Mouse (Mus musculus) embryonic facial prominence, embryonic 11.5 days (tissue): ENCODE results near the gene Eif5. TPM values are rescaled to one million over a fixed set of nuclear protein-coding genes. Genes with fewer than 3 reads are reported as not detected.

Source experiments
- ATAC-seq: fragments of 200-750 bp; cut with Nextera tagmentation; replicated peaks from 2 replicates; pipeline ENCODE4 v1.8.0; 2017; ENCODE audit warnings: low read depth; ENCODE audit not compliant: insufficient number of reproducible peaks, low FRiP score, low TSS enrichment
- DNase-seq: peaks from one replicate; pipeline ENCODE4 v3.0.0-alpha.2; 2015; ENCODE audit warnings: low spot score
- H3K27ac ChIP-seq: fragments of 300-500 bp; sonication (generic); replicated peaks from 2 replicates; pipeline ENCODE4 v1.5.1; 2014; ENCODE audit warnings: mild to moderate bottlenecking, low read depth, low read length, control low read depth
- H3K27me3 ChIP-seq: fragments of 300-500 bp; sonication (generic); 2 replicates; pipeline ENCODE4 v1.6.1; 2014; ENCODE audit warnings: mild to moderate bottlenecking, low read length, moderate library complexity, mixed read lengths; ENCODE audit not compliant: control insufficient read depth, insufficient read depth
- H3K36me3 ChIP-seq: fragments of 300-500 bp; sonication (generic); replicated peaks from 2 replicates; pipeline ENCODE4 v1.6.1; 2014; ENCODE audit warnings: low read depth, mild to moderate bottlenecking, low read length, moderate library complexity, mixed read lengths; ENCODE audit not compliant: control insufficient read depth, insufficient read depth
- H3K4me1 ChIP-seq: fragments of 300-500 bp; sonication (generic); 2 replicates; pipeline ENCODE4 v1.6.1; 2014; ENCODE audit warnings: low read length, mixed read lengths; ENCODE audit not compliant: control insufficient read depth, insufficient read depth
- H3K4me2 ChIP-seq: fragments of 300-500 bp; sonication (generic); 2 replicates; pipeline ENCODE4 v1.6.1; 2014; ENCODE audit warnings: low read depth, mild to moderate bottlenecking, control low read depth, low read length, moderate library complexity
- H3K4me3 ChIP-seq: fragments of 300-500 bp; sonication (generic); 2 replicates; pipeline ENCODE4 v1.5.1; 2014; ENCODE audit warnings: low read depth, low read length, control low read depth
- H3K9ac ChIP-seq: fragments of 300-500 bp; sonication (generic); replicated peaks from 2 replicates; pipeline ENCODE4 v1.6.1; 2014; ENCODE audit warnings: mild to moderate bottlenecking, control low read depth, low read length
- H3K9me3 ChIP-seq: fragments of 300-500 bp; sonication (generic); replicated peaks from 2 replicates; pipeline ENCODE4 v1.6.1; 2016; ENCODE audit warnings: mild to moderate bottlenecking, low read length, inconsistent platforms, mixed read lengths; ENCODE audit not compliant: control insufficient read depth
- WGBS: fragments of 180-500 bp; shearing (Covaris S2); extraction: QIAGEN DNeasy Blood & Tissue Kit; methylation state at CpG from one replicate; pipeline ENCODE4 v1.1.7; 2014; 5-methylcytosine and 5-hydroxymethylcytosine counted together
- polyA plus RNA-seq: library from polyadenylated mRNA; unstranded; fragments of >200 nt; fragmentation: Nextera tagmentation; extraction: Ambion mirVana; gene quantifications from 2 replicates; pipeline ENCODE4 v1.2.1, GENCODE M21; 2014

Gene Eif5
- polyA plus RNA-seq, 1 experiment from 2014 or later, result 721 TPM

DNA sequence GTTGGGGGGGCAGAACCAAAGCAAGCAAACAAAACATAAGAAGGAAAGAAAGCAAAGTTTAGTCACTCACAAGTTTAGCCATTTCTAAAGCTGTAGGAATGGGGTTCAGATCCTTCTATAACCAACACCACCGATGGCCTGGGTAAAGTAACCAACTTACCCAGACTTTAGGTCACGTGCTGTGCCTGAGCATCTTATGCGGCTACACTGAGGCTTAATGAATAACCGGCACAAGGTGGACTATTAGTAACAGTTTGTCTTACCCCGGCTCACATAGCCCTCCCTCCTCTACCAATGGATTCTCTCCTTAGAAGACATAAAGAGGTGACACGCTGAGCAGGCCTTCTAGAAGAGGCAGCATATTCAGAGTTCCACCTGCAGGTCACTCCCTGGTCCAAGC lies 35.5 kb downstream of the Eif5 start:
- Histone ChIP-seq H3K9ac (peak overlapping the region; percentile 50), H3K4me2 (peak overlapping the region; percentile 51), H3K36me3 (no peaks in the 10 kb centered on the region), H3K4me1 (no peaks in the 10 kb centered on the region; the same call in 1 of the 2 replicates), H3K27ac (no peak overlapping the region), H3K27me3 (no peaks in the 10 kb centered on the region), H3K9me3 (no peaks in the 10 kb centered on the region), H3K4me3 (peak overlapping the region; percentile 99)
- ATAC-seq (no peak), DNase-seq (no peak)
- WGBS, result 48% methylated on average over 6 of the region's 6 CpGs

DNA sequence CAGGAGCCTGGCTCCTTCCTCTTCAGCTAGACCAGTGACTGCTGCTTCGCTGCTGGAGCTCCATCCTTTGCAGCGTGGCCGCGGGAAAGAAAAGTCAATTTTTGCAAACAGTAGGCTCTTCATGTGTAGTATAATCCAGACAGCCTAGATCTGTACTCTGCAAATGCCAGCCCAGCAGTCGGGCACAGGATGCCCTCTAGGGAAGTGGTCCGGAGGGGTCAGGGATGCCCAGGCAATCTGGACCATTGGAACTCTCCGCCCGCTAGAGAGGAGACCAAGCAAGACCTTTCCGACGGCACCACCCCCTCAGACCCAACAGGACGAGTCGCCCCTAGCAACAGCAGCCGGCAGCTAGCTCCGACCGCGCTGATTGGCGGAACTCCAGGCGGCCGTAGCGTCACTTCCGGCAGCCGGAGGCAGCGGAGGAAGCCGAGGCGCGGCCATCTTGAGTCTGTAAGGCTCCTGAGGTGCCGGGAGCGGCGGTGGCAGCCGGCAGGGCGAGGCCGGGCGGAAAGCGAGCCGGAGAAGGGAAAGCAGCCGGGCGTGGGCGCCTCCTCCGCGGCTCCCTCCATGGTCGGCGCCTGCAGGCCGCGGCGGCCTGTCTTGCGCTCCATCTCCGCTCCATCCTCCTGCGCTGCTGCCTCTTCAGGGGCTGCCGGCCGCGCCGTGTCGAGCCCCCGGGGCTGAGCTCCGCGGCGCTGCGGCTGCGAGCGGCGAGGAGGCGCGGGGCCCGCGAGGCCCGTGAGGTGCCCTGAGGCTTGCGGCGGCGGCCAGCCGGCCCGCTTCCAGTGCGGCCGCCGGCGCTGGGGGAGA lies 36.5 kb downstream of the Eif5 start, which contains the start of gene Mark3:
Gene Mark3, plus strand, starts transcription at position 450 of the 813 bp plus-strand sequence.
- Histone ChIP-seq H3K27ac (peak within 1 kb of the TSS; percentile 86), H3K27me3 (no peaks in the 10 kb centered on the region), H3K4me3 (peak within 1 kb of the TSS; percentile 99), H3K9ac (peak within 1 kb of the TSS; percentile 96), H3K4me2 (peak within 1 kb of the TSS; percentile 87), H3K4me1 (no peaks in the 10 kb centered on the region; the same call in 1 of the 2 replicates), H3K36me3 (no peaks in the 10 kb centered on the region), H3K9me3 (no peaks in the 10 kb centered on the region)
- DNase-seq, result peak; percentile 98
- under 1% methylated on average over 55 of the region's 75 CpGs for WGBS
- ATAC-seq, result peak; percentile 98

DNA sequence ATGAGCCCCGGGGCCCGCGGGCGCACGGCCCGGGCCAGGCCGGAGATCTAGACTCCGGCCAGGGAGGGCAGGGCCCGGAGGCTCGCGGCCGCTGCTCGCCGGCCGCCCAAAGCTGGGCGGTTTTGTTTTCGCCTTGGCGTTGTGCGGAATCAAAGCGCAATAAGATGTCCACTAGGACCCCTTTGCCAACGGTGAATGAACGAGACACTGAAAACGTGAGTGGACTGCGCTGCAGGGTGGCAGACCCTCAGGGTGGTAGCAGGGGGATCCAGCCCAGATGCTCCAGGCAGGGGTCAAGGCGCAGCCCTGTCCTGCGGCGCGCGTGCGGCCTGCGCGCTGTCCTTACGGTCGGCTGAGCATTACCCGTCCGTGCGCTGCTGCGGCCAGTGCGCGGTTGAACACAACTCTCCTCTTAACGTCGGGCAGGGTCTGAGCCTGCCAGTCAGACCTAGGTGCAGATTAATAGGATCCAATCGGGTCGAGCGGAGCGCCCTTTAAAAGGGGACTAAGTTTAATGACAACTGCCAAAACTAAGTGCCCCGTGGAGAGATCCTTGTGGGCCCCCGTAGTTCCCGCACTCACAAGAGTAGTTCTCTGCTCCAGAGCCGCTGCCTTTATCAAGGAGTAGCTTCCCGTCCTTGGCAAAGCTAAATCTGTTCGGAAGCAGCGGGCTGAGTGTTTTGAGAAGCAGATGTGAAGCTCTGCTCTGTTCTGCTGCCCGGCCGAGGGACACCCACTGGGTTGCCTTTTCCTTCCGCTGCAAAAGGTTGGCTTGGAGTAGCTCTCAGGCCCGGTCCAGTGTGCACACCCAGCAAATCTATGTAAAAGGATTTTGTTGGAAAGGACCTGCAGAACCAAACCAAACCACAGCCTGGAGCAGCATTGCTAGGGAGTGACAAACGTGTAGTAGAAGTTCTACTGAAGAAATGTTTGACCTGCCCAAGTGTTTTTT lies 37.3 kb downstream of the Eif5 start:
- H3K27me3 ChIP-seq, result no peaks in the 10 kb centered on the region
- under 1% methylated on average over 58 of the region's 58 CpGs for WGBS

DNA sequence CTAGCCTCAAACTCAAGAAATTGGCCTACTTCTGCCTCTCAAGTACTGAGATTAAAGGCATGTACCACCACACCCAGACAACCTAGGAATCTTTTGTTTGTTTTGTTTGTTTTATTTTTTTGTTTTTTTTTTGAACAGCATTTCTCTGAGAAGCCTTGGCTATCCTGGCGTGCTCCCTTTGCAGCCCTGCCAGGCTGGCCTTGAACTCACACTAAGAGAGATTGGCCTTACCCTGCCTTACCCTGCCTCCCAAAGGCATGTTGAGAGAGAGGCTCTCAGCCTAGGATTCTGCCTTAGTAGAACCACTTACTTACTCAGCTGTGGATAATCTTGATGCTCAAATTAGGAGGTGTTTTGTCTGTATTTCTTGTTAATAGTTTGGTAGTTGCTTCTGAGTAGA lies 45.2 kb downstream of the Eif5 start:
- Histone ChIP-seq H3K4me3 (no peak overlapping the region), H3K27ac (no peak overlapping the region), H3K9me3 (no peaks in the 10 kb centered on the region), H3K4me1 (no peaks in the 10 kb centered on the region), H3K9ac (no peak overlapping the region), H3K36me3 (no peaks in the 10 kb centered on the region), H3K4me2 (no peak overlapping the region), H3K27me3 (no peaks in the 10 kb centered on the region)
- ATAC-seq (no peak), DNase-seq (no peak)
- WGBS, result 90% methylated on average over 1 of the region's 1 CpGs

More for the DNA sequence above, 37.3 kb downstream of the Eif5 start:
- Histone ChIP-seq H3K27ac (peak overlapping the region; percentile 86), H3K9ac (peak overlapping the region; percentile 96), H3K9me3 (no peaks in the 10 kb centered on the region), H3K36me3 (no peaks in the 10 kb centered on the region), H3K4me3 (peak overlapping the region; percentile 99), H3K4me1 (no peaks in the 10 kb centered on the region; the same call in 1 of the 2 replicates), H3K4me2 (peak overlapping the region; percentile 87)
- DNase-seq, result peak; percentile 52
- peak; percentile 35 for ATAC-seq

DNA sequence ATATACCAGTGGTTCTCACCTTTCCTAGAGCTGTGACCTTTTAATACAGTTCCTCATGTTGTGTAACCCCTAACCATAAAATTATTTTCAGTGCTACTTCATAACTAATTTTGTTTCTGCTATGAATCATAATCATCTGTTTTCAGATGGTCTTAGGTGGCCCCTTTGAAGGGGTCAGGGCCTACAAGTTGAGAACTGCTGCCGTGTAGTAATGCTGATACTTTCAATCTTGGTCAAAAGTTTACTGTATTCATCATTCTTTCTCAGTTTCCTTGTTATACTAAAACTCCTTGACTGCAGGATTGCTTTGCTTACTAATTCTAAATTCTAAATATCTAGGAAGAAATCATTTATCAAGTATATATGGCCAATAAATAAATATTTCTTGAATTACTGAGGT lies 46.6 kb downstream of the Eif5 start:
- ATAC-seq (no peak), DNase-seq (no peak)
- Histone ChIP-seq H3K27me3 (no peaks in the 10 kb centered on the region), H3K4me1 (no peaks in the 10 kb centered on the region), H3K9me3 (no peaks in the 10 kb centered on the region), H3K4me3 (no peak overlapping the region), H3K4me2 (no peak overlapping the region), H3K9ac (no peak overlapping the region), H3K27ac (no peak overlapping the region), H3K36me3 (no peaks in the 10 kb centered on the region)
- 79% methylated on average over 1 of the region's 1 CpGs for WGBS

DNA sequence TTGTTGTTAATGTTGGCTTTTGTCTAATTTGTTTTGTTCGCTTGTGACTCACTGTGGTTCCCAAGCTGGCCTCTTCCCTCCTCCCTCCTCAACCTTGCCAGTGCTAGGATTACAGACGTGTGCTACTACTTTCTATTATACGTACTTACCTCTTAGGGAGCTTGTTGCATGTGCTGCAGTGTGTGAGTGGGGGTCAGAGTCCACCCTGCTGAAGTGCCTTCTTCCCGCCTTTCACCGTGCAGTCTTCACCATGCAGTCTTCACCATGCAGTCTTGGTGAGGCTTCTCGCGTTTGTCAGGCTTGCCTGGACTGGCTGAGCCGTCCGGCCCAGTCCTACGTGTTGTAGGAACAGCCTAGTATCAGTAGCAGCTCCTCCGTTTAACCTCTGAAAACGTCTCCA lies 49.4 kb downstream of the Eif5 start:
- DNase-seq (no peak), ATAC-seq (no peak)
- WGBS, result 83% methylated on average over 12 of the region's 12 CpGs
- Histone ChIP-seq H3K9ac (no peak overlapping the region), H3K9me3 (no peaks in the 10 kb centered on the region), H3K4me3 (no peak overlapping the region), H3K27me3 (no peaks in the 10 kb centered on the region), H3K27ac (no peak overlapping the region), H3K36me3 (no peaks in the 10 kb centered on the region), H3K4me1 (no peaks in the 10 kb centered on the region), H3K4me2 (no peak overlapping the region)

DNA sequence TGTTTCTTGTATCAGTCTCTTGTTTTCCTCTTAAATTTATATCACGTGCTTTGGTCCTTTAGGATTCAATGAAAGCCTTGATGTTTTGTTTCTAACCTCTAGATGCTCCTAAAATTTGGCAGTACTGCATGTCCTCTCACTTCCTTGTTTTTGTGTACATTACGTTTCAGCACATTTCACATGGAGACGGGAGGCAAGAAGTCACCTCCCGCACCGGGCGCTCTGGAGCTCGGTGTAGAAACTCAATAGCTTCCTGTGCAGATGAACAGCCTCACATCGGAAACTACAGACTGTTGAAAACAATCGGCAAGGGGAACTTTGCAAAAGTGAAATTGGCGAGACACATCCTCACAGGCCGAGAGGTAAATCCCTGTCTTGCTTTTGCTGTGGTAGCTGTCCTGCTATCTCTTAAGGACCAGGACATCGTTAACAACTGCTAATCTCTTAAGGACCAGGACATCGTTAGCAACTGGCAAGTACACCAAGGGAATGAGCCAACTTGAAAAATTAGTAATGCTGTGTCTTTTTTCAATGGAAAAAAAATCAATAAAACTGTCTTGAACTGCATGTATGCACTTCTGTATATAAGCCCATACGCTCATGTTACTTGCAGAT lies 54.7 kb downstream of the Eif5 start:
- H3K9ac ChIP-seq, result no peak overlapping the region
- 90% methylated on average over 14 of the region's 14 CpGs for WGBS
- H3K27ac ChIP-seq, result no peak overlapping the region
- no peaks in the 10 kb centered on the region for H3K27me3 ChIP-seq
- DNase-seq, result no peak
- no peak overlapping the region for H3K4me3 ChIP-seq
- H3K4me1 ChIP-seq, result no peaks in the 10 kb centered on the region
- no peaks in the 10 kb centered on the region for H3K9me3 ChIP-seq
- H3K36me3 ChIP-seq, result peaks cover 4% of the 10 kb centered on the region; the same call in 1 of the 2 replicates
- ATAC-seq, result no peak
- no peak overlapping the region for H3K4me2 ChIP-seq
